Mouse (Mus musculus): ENCODE measurements at regions not wholly inside any gene's neighbourhood (a gene's known extent, or its start where the extent isn't known, plus 50 kb on each side); places are given as distances from the start of the nearest gene placed in this dataset.

- DNase-seq, result no peak
These were observed 216.0 kb upstream of the Fut9 start for GRCm38 (mm10) chr4:26016071-26016470.

- DNase-seq, result peak; percentile 71 to 77
These were observed 200.3 kb upstream of the Fut9 start for GRCm38 (mm10) chr4:26000364-26000763.

- no peak for DNase-seq
These were observed 198.5 kb upstream of the Fut9 start for GRCm38 (mm10) chr4:25998561-25998960.

DNA sequence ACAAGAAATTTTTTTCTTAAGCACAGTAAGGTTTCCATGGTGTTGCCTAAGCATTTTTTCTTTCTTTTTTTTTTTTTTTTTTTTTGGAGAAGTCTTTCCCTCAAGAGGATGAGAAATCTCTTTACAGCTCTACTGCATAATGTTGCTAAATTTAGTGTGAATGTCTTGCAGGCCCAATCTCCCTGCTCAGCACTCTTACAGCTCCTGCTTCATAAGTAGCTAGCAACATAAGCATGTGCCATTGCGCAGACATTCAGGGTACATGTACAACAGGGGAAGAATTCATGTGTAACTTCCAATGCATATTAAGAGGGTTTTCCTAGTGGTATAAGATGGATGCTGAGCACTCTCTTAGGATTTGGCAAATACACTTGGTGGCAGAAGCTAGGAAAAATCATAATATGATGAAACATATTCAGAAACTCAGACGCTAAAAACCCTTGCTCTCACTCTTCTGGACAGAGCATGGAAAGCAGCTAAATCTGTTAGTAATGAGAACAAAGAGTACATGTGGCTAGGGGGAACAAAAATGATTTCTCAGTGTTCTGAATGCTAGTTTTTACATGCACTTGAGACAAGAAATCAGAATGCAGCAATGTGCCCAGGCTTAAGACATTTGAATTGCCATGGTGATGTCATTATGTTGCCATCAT, 155.8 kb upstream of the Fut9 start:
- DNase-seq, result no peak

GRCm38 (mm10) chr4:25932546-25932945, 132.5 kb upstream of the Fut9 start:
- DNase-seq, result no peak

DNA sequence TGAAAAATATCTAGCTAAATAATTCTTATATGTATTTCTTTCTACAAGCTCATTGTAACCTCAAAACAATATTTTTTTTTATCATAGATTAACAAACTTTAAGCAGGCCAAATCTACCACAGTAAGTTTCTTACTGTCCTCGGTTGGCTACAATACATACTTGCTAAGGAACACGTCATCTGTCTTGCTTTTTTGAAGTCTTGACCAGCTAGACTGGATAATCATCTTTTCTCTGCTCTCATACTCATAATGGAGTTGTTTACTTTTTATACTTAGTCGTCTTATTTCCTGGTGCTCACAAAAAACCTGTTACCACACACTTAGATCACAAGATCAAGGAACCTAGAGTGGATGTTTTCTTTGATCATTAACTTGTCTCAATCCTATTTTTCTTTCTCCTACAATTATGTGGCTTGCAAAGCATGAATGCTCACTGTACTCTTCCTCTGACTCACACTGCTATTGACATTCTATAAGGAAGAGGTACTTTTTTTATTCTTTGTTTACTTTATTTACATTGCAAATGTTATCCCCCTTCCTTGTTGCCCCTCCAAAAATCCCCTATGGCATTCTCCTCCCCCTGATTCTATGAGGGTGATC, 95.4 kb upstream of the Fut9 start:
- no peak for DNase-seq

DNA sequence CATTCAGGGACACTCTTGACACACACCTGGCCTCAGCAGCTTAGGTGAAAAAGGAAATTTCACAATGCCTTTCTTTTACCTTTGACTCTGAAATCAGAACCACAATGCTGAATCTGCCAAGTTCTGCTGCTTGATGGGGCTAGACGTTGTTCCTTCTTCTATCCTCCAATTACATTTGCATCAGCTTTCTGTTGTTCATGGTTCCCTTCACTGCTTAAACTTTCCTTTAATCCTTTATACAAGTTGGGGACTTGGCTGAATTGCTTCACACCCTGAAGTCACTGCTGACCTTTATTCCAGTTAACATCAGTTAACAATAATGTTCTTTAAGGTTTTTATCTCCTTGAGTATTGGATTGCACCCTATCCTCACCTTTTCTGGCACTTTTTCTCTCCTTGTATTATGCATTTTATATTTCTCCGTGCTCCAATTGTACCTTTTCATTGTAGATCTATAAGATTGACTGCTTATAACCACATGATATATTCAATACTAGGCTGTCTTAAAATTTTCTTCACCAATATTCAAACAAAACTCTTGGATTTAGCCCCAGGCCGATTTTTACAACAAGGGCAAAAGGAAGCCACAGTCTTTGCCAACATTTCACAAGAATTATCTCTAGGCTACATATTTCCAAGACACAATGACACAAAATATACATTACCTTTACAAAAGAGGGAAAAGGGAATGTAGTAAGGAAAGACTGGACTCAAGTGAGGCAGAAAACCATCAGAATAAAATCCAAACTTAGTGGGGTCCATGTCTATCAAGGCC, 92.0 kb upstream of the Fut9 start:
- DNase-seq, result no peak

Data from cerebellum, adult 18-20 months (tissue).